Comparison of ENCODE assay signal across 17 mouse cellular contexts in genomic region chr8:88795896-88796295, GRCm38 (mm10).
"Had no signal": no experiment of that assay in that cellular context is flagged by ENCODE, and none has a peak within 500 bp of the region (broad histone marks: within the 10 kb centered on the region; RNA-seq: fewer than 3 reads in every experiment).

No protein-coding gene starts in this region.

- DNase-seq: kidney, postnatal 14 days; kidney, postnatal 4 days; liver; lung, adult 18-20 months; lung, postnatal 10 days; lung, postnatal 36 days; midbrain, embryonic 14.5 days; right cerebral cortex, postnatal 4 days; thymus, adult 18-20 months; thymus, postnatal 36 days had no signal

- H3K27me3 ChIP-seq: limb, embryonic 13.5 days; liver, embryonic 12.5 days; liver, embryonic 15.5 days; lung, embryonic 15.5 days; megakaryocyte, embryonic 14.5 days had no signal

- H3K9me3 ChIP-seq: limb, embryonic 10.5 days; limb, embryonic 13.5 days; liver, embryonic 12.5 days; liver, embryonic 15.5 days; lung, embryonic 15.5 days had no signal

- H3K4me1 ChIP-seq: limb, embryonic 10.5 days; liver, embryonic 12.5 days; liver, embryonic 15.5 days; lung, embryonic 15.5 days; megakaryocyte, embryonic 14.5 days had no signal

- H3K36me3 ChIP-seq: limb, embryonic 10.5 days; limb, embryonic 13.5 days; liver, embryonic 12.5 days; liver, embryonic 15.5 days; lung, embryonic 15.5 days had no signal

- H3K27ac ChIP-seq: limb, embryonic 10.5 days; limb, embryonic 13.5 days; liver, embryonic 12.5 days; liver, embryonic 15.5 days; lung, embryonic 15.5 days; stomach, postnatal 0 days had no signal

- H3K4me3 ChIP-seq: limb, embryonic 10.5 days; limb, embryonic 13.5 days; liver, embryonic 12.5 days; liver, embryonic 15.5 days; lung, embryonic 15.5 days; megakaryocyte, embryonic 14.5 days had no signal
